Mouse (Mus musculus): ENCODE measurements around the gene Zbtb32. TPM values are rescaled to one million over a fixed set of nuclear protein-coding genes. Genes with fewer than 3 reads are reported as not detected.
A peak's percentile ranks its signal among the peaks of the same experiment; 100 is the strongest.

Gene Zbtb32
- polyA plus RNA-seq, 1 experiment from 2014 or later, result 0.17 TPM

DNA sequence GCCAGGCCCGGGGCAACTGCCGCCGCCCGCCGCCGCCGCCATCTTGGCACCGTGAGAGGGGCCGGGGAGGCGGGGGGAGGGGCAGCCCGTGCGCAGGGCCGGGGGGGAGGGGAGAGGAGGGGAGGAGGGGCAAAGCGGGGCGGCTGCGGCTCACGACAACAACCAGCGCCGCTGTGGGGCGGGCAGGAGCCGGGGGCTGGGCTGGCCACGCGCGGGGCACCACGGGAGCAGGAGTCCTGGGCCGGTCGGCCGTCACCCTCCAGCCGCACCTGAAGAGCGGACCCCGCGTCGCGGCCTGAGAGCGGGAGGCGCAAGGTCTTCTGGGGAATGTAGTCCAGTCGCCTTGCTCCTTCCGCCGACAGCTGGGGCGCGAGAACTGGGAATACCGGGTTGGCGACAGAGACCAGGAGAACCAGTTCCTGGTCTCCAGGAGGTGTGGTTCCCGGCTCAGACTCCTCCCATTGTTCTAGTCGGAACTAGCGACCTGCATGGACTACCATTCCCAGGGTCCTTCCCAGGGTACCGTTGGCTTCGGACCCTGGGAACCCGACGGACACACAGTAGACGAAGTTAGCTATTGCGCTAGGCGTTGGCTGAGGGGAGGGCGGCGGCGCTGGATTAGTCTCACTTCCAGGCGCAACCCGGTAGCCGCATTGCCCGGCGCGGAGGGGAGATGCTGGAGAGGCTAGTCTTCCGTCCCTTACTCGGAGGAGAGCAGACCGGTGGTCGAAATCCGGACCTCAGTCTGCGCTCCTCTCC lies 9.9 kb downstream of the Zbtb32 start, which contains the start of gene Kmt2b:
Kmt2b (minus strand) TSS at position 51 of the 759 bp plus-strand sequence.
- Histone ChIP-seq H3K4me1 (replicated peaks) (peaks cover 54% of the 10 kb centered on the region), H3K9ac (peak within 1 kb of the TSS; percentile 99), H3K36me3 (replicated peaks) (peaks cover 31% of the 10 kb centered on the region), H3K4me2 (peak within 1 kb of the TSS; percentile 92), H3K4me3 (replicated peaks) (peak within 1 kb of the TSS; percentile 96), H3K27me3 (peaks cover 3% of the 10 kb centered on the region; the same call in 1 of the 2 replicates), H3K9me3 (replicated peaks) (no peaks in the 10 kb centered on the region), H3K27ac (replicated peaks) (peak within 1 kb of the TSS; percentile 93)
- WGBS (ENCODE audit: insufficient replicate concordance), result under 1% methylated on average over 67 of the region's 68 CpGs
- ATAC-seq (ENCODE audit: insufficient read depth), result peak; percentile 94

DNA sequence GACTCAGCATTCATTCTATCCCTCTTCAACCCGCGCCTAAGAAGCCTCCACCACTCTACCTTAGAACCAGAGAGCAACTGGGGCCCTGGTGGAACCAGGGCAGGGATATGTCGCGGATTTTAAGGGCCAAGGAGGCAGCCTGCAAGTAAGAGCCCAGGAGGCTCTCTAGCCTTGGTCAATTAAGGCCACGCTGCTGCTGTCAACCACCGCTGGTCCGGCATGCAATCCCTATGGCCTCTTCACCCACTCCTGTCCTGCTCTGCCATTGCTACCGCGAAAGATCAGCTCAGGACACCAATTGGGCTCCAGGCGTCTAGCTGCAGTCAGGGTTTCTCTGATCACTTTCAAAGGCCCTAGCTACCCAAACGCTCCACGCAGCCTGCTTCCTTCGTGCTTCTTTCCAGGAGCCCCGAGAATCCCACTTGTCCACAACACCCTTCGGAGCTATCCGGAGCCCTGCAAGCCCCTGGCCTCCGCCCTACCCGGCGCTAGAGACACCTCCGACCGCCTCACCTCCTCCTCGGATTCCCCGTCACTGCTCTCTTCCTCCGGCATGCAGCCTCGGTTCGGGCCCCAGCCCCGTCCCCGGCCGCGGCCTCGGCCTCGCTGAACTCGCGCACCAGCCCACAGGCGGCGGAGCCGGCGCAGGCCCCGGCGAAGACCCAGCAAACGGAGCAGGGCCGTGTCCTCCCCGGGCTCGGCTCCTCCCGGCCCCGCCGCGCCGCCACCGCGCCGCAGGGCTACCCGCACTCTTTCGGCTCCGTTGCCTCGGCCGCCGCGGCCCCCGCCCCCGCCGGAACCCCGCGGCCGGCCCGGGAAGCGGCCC lies 10.7 kb downstream of the Zbtb32 start:
- WGBS (ENCODE audit: insufficient replicate concordance), result 1% methylated on average over 67 of the region's 67 CpGs
- Histone ChIP-seq H3K4me2 (peak overlapping the region; percentile 92), H3K36me3 (replicated peaks) (peaks cover 39% of the 10 kb centered on the region), H3K27ac (replicated peaks) (peak overlapping the region; percentile 93), H3K9ac (peak overlapping the region; percentile 99), H3K4me1 (replicated peaks) (peaks cover 47% of the 10 kb centered on the region), H3K27me3 (peaks cover under 1% of the 10 kb centered on the region; the same call in 1 of the 2 replicates), H3K4me3 (replicated peaks) (peak overlapping the region; percentile 96), H3K9me3 (replicated peaks) (no peaks in the 10 kb centered on the region)
- peak; percentile 23 for ATAC-seq (ENCODE audit: insufficient read depth)

DNA sequence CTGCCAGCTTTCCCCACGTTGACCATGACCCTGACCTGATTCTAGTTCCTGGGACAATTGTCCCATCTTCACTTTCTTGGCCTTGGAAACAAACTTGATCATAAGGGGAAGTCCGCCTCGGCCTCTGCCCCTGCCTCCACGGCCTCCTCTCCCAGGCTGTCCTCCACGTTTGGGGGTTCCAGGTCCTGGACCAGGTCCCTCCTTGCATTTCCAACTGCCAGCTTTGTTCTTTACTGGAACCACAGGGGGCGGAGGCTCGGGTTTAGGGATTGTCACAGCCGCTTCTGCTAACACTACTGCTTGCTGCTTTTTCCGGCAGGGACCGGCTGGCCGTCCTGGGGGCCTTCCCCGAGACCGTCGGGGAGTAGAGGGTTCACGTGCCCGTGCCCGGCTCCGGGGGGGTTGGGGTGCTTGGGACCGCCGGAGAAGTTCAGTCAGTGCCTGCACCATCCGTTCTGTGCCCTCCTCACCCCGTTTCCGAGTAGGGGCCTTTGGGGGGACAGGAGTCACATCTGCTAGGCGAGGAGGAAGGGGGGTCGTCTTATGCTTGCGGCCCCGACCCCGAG lies 12.2 kb downstream of the Zbtb32 start:
- peaks cover 54% of the 10 kb centered on the region for H3K36me3 ChIP-seq (replicated peaks)
- peak overlapping the region; percentile 92 for H3K4me2 ChIP-seq
- no peak for ATAC-seq (ENCODE audit: insufficient read depth)

DNA sequence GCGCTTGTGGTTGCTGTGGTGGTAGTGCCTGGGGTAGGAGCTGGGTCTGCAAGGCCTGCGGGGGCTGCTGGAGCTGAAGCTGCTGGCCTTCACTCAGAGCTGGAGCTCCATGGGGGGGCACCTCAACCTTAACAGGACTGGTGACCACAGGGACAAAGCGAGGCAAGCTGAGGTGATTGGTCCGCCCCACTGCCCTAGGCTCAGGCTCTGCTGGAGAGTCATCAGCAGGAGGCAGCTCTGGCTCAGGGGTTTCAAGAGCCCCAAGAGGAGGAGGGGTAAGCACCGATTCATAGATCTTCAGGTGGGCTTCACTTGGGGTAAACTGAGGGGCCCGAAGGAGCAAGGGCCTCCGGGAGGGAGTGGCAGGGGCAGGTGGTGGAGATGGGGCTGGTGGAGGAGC lies 13.5 kb downstream of the Zbtb32 start:
- Histone ChIP-seq H3K9me3 (replicated peaks) (no peaks in the 10 kb centered on the region), H3K36me3 (replicated peaks) (peaks cover 68% of the 10 kb centered on the region), H3K4me1 (replicated peaks) (peaks cover 32% of the 10 kb centered on the region), H3K4me3 (replicated peaks) (no peak overlapping the region), H3K27ac (replicated peaks) (no peak overlapping the region), H3K27me3 (no peaks in the 10 kb centered on the region), H3K4me2 (no peak overlapping the region), H3K9ac (no peak overlapping the region)
- no peak for ATAC-seq (ENCODE audit: insufficient read depth)
- 90% methylated on average over 7 of the region's 7 CpGs for WGBS (ENCODE audit: insufficient replicate concordance)

More for the DNA sequence above, 12.2 kb downstream of the Zbtb32 start:
- no peak overlapping the region for H3K4me3 ChIP-seq (replicated peaks)
- no peak overlapping the region for H3K27ac ChIP-seq (replicated peaks)
- WGBS (ENCODE audit: insufficient replicate concordance), result 87% methylated on average over 28 of the region's 28 CpGs
- H3K9ac ChIP-seq, result 0 out of 2 replicates have a peak overlapping the region, but pooled peaks have one; percentile 99
- H3K27me3 ChIP-seq, result no peaks in the 10 kb centered on the region
- H3K4me1 ChIP-seq (replicated peaks), result peaks cover 44% of the 10 kb centered on the region
- no peaks in the 10 kb centered on the region for H3K9me3 ChIP-seq (replicated peaks)

DNA sequence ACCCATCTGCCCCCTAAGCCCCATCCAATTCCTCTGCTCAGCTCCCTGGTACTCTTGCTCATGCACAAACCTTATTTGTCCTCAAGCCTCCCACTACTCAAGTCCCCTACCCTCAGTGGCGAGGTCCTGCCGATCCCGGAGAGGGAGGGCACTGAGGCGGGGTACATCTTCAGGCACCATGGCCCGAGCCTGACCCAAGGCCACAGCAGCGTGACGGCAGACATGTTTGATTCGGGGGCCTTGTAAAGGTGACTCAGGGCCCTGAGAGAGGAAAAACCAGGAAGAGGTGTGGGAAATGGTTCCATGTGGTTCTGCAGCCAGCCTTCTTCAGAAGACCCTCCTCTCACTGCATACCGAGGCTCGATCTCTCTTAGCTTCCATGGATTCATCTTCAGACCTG lies 14.4 kb downstream of the Zbtb32 start:
- ATAC-seq (ENCODE audit: insufficient read depth), result no peak
- no peak overlapping the region for H3K4me2 ChIP-seq
- H3K36me3 ChIP-seq (replicated peaks), result peaks cover 76% of the 10 kb centered on the region
- peaks cover 24% of the 10 kb centered on the region for H3K4me1 ChIP-seq (replicated peaks)
- no peaks in the 10 kb centered on the region for H3K9me3 ChIP-seq (replicated peaks)
- no peak overlapping the region for H3K4me3 ChIP-seq (replicated peaks)
- no peaks in the 10 kb centered on the region for H3K27me3 ChIP-seq
- 85% methylated on average over 10 of the region's 10 CpGs for WGBS (ENCODE audit: insufficient replicate concordance)
- H3K27ac ChIP-seq (replicated peaks), result no peak overlapping the region
- no peak overlapping the region for H3K9ac ChIP-seq

DNA sequence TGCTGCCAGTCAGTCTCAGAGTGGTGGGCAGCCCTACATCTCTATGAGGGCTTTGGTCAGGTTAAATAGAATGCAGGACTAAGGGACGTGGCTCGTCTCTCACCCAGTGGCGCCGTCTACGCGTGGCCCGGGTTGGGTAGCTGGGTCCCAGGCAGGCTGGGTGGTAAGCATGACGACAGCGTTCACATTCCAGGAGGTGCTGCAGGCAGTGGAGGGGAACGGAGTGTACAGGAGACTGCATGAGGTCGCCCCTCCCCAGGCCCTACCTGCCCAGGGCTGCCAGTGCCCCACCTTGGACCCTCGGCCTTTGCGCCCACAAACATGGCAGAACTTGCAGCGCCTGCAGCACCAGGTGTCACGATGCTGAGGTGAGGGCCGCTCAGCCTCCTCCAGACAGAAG lies 17.2 kb downstream of the Zbtb32 start:
- H3K36me3 ChIP-seq (replicated peaks), result peaks cover 100% of the 10 kb centered on the region
- H3K4me1 ChIP-seq (replicated peaks), result peaks cover 7% of the 10 kb centered on the region; the same call in 1 of the 2 replicates
- H3K9ac ChIP-seq, result no peak overlapping the region
- H3K27ac ChIP-seq (replicated peaks), result no peak overlapping the region
- WGBS (ENCODE audit: insufficient replicate concordance), result 91% methylated on average over 16 of the region's 16 CpGs
- no peak overlapping the region for H3K4me3 ChIP-seq (replicated peaks)
- ATAC-seq (ENCODE audit: insufficient read depth), result no peak
- no peaks in the 10 kb centered on the region for H3K27me3 ChIP-seq
- H3K4me2 ChIP-seq, result no peak overlapping the region
- H3K9me3 ChIP-seq (replicated peaks), result no peaks in the 10 kb centered on the region

DNA sequence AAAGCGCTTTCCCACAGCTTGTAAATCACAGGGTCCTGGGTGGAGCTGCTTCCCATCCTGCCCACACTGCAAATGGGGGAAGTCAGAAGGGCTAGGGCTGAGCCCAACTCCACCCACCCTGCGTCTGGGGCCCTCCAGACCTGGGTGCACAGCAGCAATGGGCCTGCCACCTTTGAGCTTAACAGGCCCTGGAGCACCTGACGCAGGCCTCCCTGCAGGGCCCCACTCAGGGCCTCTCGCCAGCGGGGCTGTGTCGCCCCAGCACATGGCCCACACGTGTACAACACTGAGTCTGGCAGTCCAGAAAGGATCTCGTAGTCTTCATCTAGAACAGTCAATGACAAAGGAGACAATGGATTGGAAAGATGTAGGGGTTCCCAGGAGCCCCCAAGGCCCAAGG lies 18.8 kb downstream of the Zbtb32 start:
- Histone ChIP-seq H3K36me3 (replicated peaks) (peaks cover 100% of the 10 kb centered on the region), H3K4me2 (no peak overlapping the region), H3K4me1 (replicated peaks) (no peaks in the 10 kb centered on the region), H3K9me3 (replicated peaks) (no peaks in the 10 kb centered on the region), H3K27me3 (no peaks in the 10 kb centered on the region), H3K9ac (no peak overlapping the region), H3K27ac (replicated peaks) (no peak overlapping the region), H3K4me3 (replicated peaks) (no peak overlapping the region)
- ATAC-seq (ENCODE audit: insufficient read depth), result no peak
- 81% methylated on average over 8 of the region's 8 CpGs for WGBS (ENCODE audit: insufficient replicate concordance)

DNA sequence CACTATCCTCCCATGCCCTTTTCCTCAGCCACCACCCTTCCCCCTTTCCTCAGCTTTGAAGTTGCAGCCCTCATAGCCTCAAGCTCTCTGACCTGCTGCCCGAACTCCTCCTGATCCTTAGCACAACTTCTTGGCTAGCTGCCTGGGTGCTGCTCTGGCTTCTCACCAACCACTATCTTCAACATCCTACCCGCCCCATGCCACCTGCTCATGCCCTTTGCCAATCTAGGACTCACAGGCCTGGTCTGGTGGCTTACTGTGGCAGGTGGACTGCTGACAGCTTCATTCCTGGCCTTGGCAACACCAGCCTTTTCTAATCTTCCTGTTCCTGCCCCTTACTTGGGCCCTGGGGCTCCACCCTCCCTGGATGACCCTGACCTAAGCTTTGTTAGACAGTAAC lies 25.7 kb downstream of the Zbtb32 start:
- Histone ChIP-seq H3K4me3 (replicated peaks) (no peak overlapping the region), H3K9ac (no peak overlapping the region), H3K4me1 (replicated peaks) (peaks cover 16% of the 10 kb centered on the region), H3K27ac (replicated peaks) (peak overlapping the region; percentile 15; the same call in 1 of the 2 replicates), H3K9me3 (replicated peaks) (no peaks in the 10 kb centered on the region), H3K27me3 (no peaks in the 10 kb centered on the region), H3K4me2 (no peak overlapping the region), H3K36me3 (replicated peaks) (peaks cover 98% of the 10 kb centered on the region)
- 59% methylated on average over 2 of the region's 2 CpGs for WGBS (ENCODE audit: insufficient replicate concordance)
- ATAC-seq (ENCODE audit: insufficient read depth), result 0 out of 2 replicates have a peak, but pooled peaks have one; percentile 13

DNA sequence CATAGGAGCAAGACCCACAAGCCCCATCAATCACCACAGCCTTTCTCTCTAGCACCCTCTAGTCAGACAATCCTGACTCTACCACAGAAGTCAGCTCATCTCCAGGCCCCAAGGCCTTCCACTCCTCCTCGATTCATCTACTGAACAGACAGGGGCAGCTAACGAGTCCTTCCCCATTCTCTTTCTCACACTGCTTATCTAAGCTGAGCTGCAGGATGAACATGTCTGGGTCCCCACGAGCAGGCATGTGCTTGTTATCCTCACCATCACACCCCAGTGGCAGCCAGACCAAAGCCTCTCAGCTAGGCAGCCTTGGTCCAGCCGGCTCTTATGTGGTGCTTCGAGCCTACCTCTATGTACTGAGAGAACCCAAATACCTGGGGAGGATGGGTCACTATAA lies 26.3 kb downstream of the Zbtb32 start:
- no peaks in the 10 kb centered on the region for H3K27me3 ChIP-seq
- H3K4me1 ChIP-seq (replicated peaks), result peaks cover 16% of the 10 kb centered on the region
- no peak overlapping the region for H3K9ac ChIP-seq
- no peak overlapping the region for H3K4me3 ChIP-seq (replicated peaks)
- H3K36me3 ChIP-seq (replicated peaks), result peaks cover 96% of the 10 kb centered on the region
- no peak for ATAC-seq (ENCODE audit: insufficient read depth)
- H3K9me3 ChIP-seq (replicated peaks), result no peaks in the 10 kb centered on the region
- no peak overlapping the region for H3K4me2 ChIP-seq
- WGBS (ENCODE audit: insufficient replicate concordance), result 44% methylated on average over 5 of the region's 5 CpGs
- peak overlapping the region; percentile 19; the same call in 1 of the 2 replicates for H3K27ac ChIP-seq (replicated peaks)

DNA sequence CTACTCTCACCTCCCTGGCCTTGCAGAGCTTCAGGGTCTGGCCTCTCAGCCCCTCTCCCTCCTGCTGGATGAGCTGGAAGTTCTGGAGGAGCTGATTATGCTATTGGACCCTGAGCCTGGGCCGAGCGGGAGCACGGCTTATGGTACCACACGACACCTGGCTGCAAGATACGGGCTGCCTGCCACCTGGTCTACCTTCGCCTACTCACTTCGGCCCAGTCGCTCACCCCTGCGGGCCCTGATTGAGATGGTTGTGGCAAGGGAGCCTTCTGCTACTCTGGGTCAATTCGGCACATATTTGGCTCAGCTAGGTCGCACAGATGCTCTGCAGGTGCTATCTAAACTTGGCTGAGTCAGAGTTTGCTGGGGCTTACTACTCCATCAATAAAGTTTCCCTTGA lies 31.2 kb downstream of the Zbtb32 start:
- Histone ChIP-seq H3K36me3 (replicated peaks) (peaks cover 70% of the 10 kb centered on the region), H3K9ac (no peak overlapping the region), H3K27ac (replicated peaks) (no peak overlapping the region), H3K27me3 (no peaks in the 10 kb centered on the region), H3K4me1 (replicated peaks) (peaks cover 18% of the 10 kb centered on the region), H3K9me3 (replicated peaks) (no peaks in the 10 kb centered on the region), H3K4me2 (no peak overlapping the region), H3K4me3 (replicated peaks) (no peak overlapping the region)
- no peak for ATAC-seq (ENCODE audit: insufficient read depth)
- WGBS (ENCODE audit: insufficient replicate concordance), result 86% methylated on average over 11 of the region's 11 CpGs

DNA sequence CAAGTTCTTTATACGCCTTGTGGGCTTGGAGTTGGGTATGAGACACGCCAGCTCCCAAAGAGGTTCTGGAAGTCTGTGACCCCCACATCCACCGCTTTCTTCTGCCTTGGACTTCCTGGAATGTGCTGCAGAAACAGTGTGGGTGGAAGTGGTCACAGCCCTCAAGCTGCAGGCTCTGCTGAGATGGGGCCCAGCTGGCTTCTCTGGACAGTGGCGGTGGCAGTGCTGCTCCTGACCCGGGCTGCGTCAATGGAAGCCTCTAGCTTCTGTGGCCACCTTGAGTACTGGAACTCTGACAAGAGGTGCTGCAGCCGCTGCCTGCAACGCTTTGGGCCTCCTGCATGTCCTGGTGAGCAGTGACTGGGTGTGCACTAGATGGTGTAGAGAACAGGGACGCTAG lies 32.7 kb downstream of the Zbtb32 start:
- WGBS (ENCODE audit: insufficient replicate concordance), result 79% methylated on average over 9 of the region's 9 CpGs
- Histone ChIP-seq H3K4me1 (replicated peaks) (peaks cover 20% of the 10 kb centered on the region), H3K27ac (replicated peaks) (no peak overlapping the region), H3K27me3 (no peaks in the 10 kb centered on the region), H3K36me3 (replicated peaks) (peaks cover 59% of the 10 kb centered on the region), H3K9ac (no peak overlapping the region), H3K4me3 (replicated peaks) (no peak overlapping the region), H3K4me2 (no peak overlapping the region), H3K9me3 (replicated peaks) (no peaks in the 10 kb centered on the region)
- ATAC-seq (ENCODE audit: insufficient read depth), result no peak

Data from liver, embryonic 15.5 days (tissue).